In genomic region chrX:69811798-69812197, GRCm38 (mm10) we compare ENCODE assay signal across 20 mouse cellular contexts.
A peak's percentile ranks its signal among the peaks of the same experiment; 100 is the strongest.
DNase-seq lines count a peak whose midpoint lies in the region; ATAC-seq lines count a peak whose summit lies in the region.
"Had no signal": no experiment of that assay in that cellular context is flagged by ENCODE, and none has a peak within 500 bp of the region (broad histone marks: within the 10 kb centered on the region; RNA-seq: fewer than 3 reads in every experiment).

No protein-coding gene starts in this region.

- no peaks in the 10 kb centered on the region for H3K4me1 ChIP-seq in forebrain, embryonic 16.5 days (replicated peaks; ENCODE audit: control insufficient read depth, insufficient read depth, low read length)
- no peaks in the 10 kb centered on the region for H3K4me1 ChIP-seq in forebrain, embryonic 11.5 days (replicated peaks; ENCODE audit: control insufficient read depth, insufficient read depth, low read length)
- H3K4me1 ChIP-seq: embryonic facial prominence, embryonic 13.5 days; heart, embryonic 15.5 days; hindbrain, embryonic 10.5 days; intestine, embryonic 15.5 days had no signal

- H3K9ac ChIP-seq in forebrain, embryonic 16.5 days (replicated peaks; ENCODE audit: low read depth, low read length): no peak overlapping the region
- no peak overlapping the region for H3K9ac ChIP-seq in forebrain, embryonic 11.5 days (ENCODE audit: low read length)
- H3K9ac ChIP-seq: embryonic facial prominence, embryonic 13.5 days; heart, embryonic 15.5 days; hindbrain, embryonic 14.5 days; intestine, embryonic 15.5 days had no signal

- peak; percentile 80 for ATAC-seq in forebrain, embryonic 16.5 days
- ATAC-seq in forebrain, embryonic 11.5 days (replicated peaks; ENCODE audit: low FRiP score): no peak
- ATAC-seq: intestine, embryonic 15.5 days had no signal

- 46% methylated on average over 4 of the region's 4 CpGs for WGBS in forebrain, embryonic 16.5 days
- 82% methylated on average over 4 of the region's 4 CpGs for WGBS in forebrain, embryonic 11.5 days

- no peaks in the 10 kb centered on the region for H3K36me3 ChIP-seq in forebrain, embryonic 16.5 days (ENCODE audit: control insufficient read depth, insufficient read depth)
- no peaks in the 10 kb centered on the region for H3K36me3 ChIP-seq in forebrain, embryonic 11.5 days (ENCODE audit: control insufficient read depth, insufficient read depth, low read length)
- H3K36me3 ChIP-seq: embryonic facial prominence, embryonic 13.5 days; heart, embryonic 15.5 days; hindbrain, embryonic 10.5 days; intestine, embryonic 15.5 days had no signal

- no peak overlapping the region for H3K27ac ChIP-seq in forebrain, embryonic 16.5 days (ENCODE audit: low read length)
- H3K27ac ChIP-seq in forebrain, embryonic 11.5 days (ENCODE audit: low read depth, low read length): no peak overlapping the region
- H3K27ac ChIP-seq: embryonic facial prominence, embryonic 13.5 days; heart, embryonic 15.5 days; hindbrain, embryonic 10.5 days; hindbrain, embryonic 14.5 days; intestine, embryonic 15.5 days had no signal

- H3K4me3 ChIP-seq in forebrain, embryonic 16.5 days (replicated peaks; ENCODE audit: low read length): no peak overlapping the region
- no peak overlapping the region for H3K4me3 ChIP-seq in forebrain, embryonic 11.5 days (ENCODE audit: low read depth, low read length)
- H3K4me3 ChIP-seq: embryonic facial prominence, embryonic 13.5 days; heart, embryonic 15.5 days; hindbrain, embryonic 10.5 days; intestine, embryonic 15.5 days had no signal

- no peak overlapping the region for H3K4me2 ChIP-seq in forebrain, embryonic 16.5 days (ENCODE audit: low read length)
- H3K4me2 ChIP-seq in forebrain, embryonic 11.5 days (ENCODE audit: low read depth, low read length, severe bottlenecking): no peak overlapping the region
- H3K4me2 ChIP-seq: embryonic facial prominence, embryonic 13.5 days; heart, embryonic 11.5 days; heart, embryonic 15.5 days; hindbrain, embryonic 14.5 days; intestine, embryonic 15.5 days had no signal

- H3K27me3 ChIP-seq in forebrain, embryonic 16.5 days (replicated peaks; ENCODE audit: control insufficient read depth, insufficient read depth, low read length): no peaks in the 10 kb centered on the region
- H3K27me3 ChIP-seq in forebrain, embryonic 11.5 days (ENCODE audit: control insufficient read depth, insufficient read depth, low read length): no peaks in the 10 kb centered on the region
- H3K27me3 ChIP-seq: embryonic facial prominence, embryonic 13.5 days; heart, embryonic 15.5 days; intestine, embryonic 15.5 days had no signal

- no peak for DNase-seq in forebrain, embryonic 11.5 days (ENCODE audit: low spot score)
- peak; percentile 26 for DNase-seq in brain, adult 2 months (ENCODE audit: low read depth, low spot score)
- peak; percentile 19 to 60 for DNase-seq in layer of hippocampus, adult 18-20 months (ENCODE audit: low spot score in 2 of 2)
- DNase-seq in layer of hippocampus, adult 9-11 months: peak; percentile 27
- no peak for DNase-seq in heart, adult 9 months (ENCODE audit: low spot score in 2 of 2)
- DNase-seq: adrenal gland, adult 2 months; adrenal gland, postnatal 36 days; cerebellum, adult 11-12 months; cerebellum, adult 9-11 months; cerebellum, postnatal 36 days; gastrocnemius, postnatal 10 days; heart, adult 18-20 months; heart, postnatal 14 days had no signal

- H3K9me3 ChIP-seq in forebrain, embryonic 16.5 days (ENCODE audit: control insufficient read depth, low read length): no peaks in the 10 kb centered on the region
- no peaks in the 10 kb centered on the region for H3K9me3 ChIP-seq in forebrain, embryonic 11.5 days (ENCODE audit: control insufficient read depth, low read length)
- H3K9me3 ChIP-seq: embryonic facial prominence, embryonic 13.5 days; heart, embryonic 15.5 days; hindbrain, embryonic 10.5 days; intestine, embryonic 15.5 days had no signal

Comparison
In these comparisons a context has a peak if more than half of its experiments do, and no peak if none do; other contexts are left out.
1. DNase-seq: peak in brain, adult 2 months (single experiment), layer of hippocampus, adult 18-20 months (2 of 2) and layer of hippocampus, adult 9-11 months (single experiment); none in forebrain, embryonic 11.5 days (single experiment) and heart, adult 9 months (0 of 2).